Comparison of ENCODE assay signal across 22 mouse cellular contexts in the genomic region with DNA sequence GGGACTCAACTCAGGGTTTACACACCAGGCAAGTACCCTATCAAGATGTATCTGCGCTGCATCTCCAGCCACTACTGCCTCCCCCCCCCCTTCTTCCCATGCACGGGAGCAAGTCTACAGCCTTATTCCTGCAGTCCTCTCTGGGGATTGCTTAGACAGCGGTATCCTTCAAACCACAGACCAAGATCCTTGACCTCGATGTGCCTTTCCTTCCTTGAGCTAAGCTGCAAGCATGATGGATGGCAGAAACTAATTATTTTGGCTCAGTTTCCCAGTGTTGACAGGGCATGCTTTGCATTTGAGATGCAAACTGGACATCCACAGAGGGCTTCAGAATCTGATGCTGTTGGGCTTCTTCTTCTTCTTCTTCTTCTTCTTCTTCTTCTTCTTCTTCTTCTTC. TPM values are rescaled to one million over a fixed set of nuclear protein-coding genes. Genes with fewer than 3 reads are reported as not detected.
"Had no signal": no experiment of that assay in that cellular context is flagged by ENCODE, and none has a peak within 500 bp of the region (broad histone marks: within the 10 kb centered on the region; RNA-seq: fewer than 3 reads in every experiment).

No protein-coding gene starts in this region.

- H3K27me3 ChIP-seq: lung, embryonic 15.5 days; midbrain, embryonic 15.5 days had no signal

- H3K4me3 ChIP-seq: limb, embryonic 15.5 days; liver, embryonic 12.5 days; lung, embryonic 15.5 days; midbrain, embryonic 10.5 days; midbrain, embryonic 15.5 days; neural tube, embryonic 13.5 days; stomach, embryonic 15.5 days had no signal

- H3K9me3 ChIP-seq: limb, embryonic 15.5 days; liver, embryonic 12.5 days; lung, embryonic 15.5 days; midbrain, embryonic 10.5 days; midbrain, embryonic 15.5 days; neural tube, embryonic 13.5 days; stomach, embryonic 15.5 days had no signal

- H3K4me2 ChIP-seq: limb, embryonic 15.5 days; liver, embryonic 12.5 days; lung, embryonic 15.5 days; midbrain, embryonic 15.5 days; neural tube, embryonic 13.5 days; stomach, embryonic 15.5 days had no signal

- DNase-seq: layer of hippocampus, adult 9-11 months; layer of hippocampus, postnatal 36 days; lung, postnatal 36 days; retina, postnatal 1 day; right cerebral cortex, postnatal 4 days; spleen, adult 18-20 months; thymus, adult 2 months; thymus, postnatal 36 days had no signal

- ATAC-seq: liver, embryonic 12.5 days; midbrain, embryonic 15.5 days had no signal

- H3K27ac ChIP-seq: limb, embryonic 15.5 days; liver, embryonic 12.5 days; lung, embryonic 15.5 days; midbrain, embryonic 10.5 days; midbrain, embryonic 15.5 days; neural tube, embryonic 13.5 days; stomach, embryonic 15.5 days had no signal

- H3K36me3 ChIP-seq: liver, embryonic 12.5 days; midbrain, embryonic 15.5 days; stomach, embryonic 15.5 days had no signal

- H3K9ac ChIP-seq: limb, embryonic 15.5 days; liver, embryonic 12.5 days; lung, embryonic 15.5 days; midbrain, embryonic 15.5 days; neural tube, embryonic 13.5 days; stomach, embryonic 15.5 days had no signal

RNA-seq across cellular contexts. Expression of a gene that starts 34.0 kb away (rescaled TPM):
- total RNA-seq: layer of hippocampus, adult 18-20 months; layer of hippocampus, postnatal 36 days; left cerebral cortex, adult 8-10 months; left cerebral cortex, postnatal 25 days; megakaryocyte, adult 5-6 weeks had no signal
- polyA plus RNA-seq: intestine, embryonic 14.5 days; limb, embryonic 11.5 days; limb, embryonic 15.5 days; liver, embryonic 12.5 days; liver, embryonic 16.5 days; lung, embryonic 15.5 days; midbrain, embryonic 10.5 days; neural tube, embryonic 13.5 days; stomach, embryonic 15.5 days; thymus, adult 2 months had no signal
